Mouse (Mus musculus) limb, embryonic 15.5 days (tissue): Measurements from ENCODE around the gene Gm6096. TPM values are rescaled to one million over a fixed set of nuclear protein-coding genes. Genes with fewer than 3 reads are reported as not detected.

ENCODE experiments used
- ATAC-seq: fragments of 200-750 bp; cut with Nextera tagmentation; 2 replicates; pipeline ENCODE4 v1.8.0; 2017; ENCODE audit warnings: low read depth, moderate TSS enrichment; ENCODE audit not compliant: insufficient number of reproducible peaks, low FRiP score, low TSS enrichment
- H3K27ac ChIP-seq: fragments of 300-500 bp; sonication (generic); 2 replicates; pipeline ENCODE4 v1.5.1; 2015; ENCODE audit warnings: moderate library complexity, mild to moderate bottlenecking, inconsistent platforms
- H3K27me3 ChIP-seq: fragments of 300-500 bp; sonication (generic); 2 replicates; pipeline ENCODE4 v1.6.1; 2015; ENCODE audit warnings: inconsistent platforms
- H3K36me3 ChIP-seq: fragments of 300-500 bp; sonication (generic); 2 replicates; pipeline ENCODE4 v1.6.1; 2015; ENCODE audit warnings: inconsistent platforms
- H3K4me1 ChIP-seq: fragments of 300-500 bp; sonication (generic); 2 replicates; pipeline ENCODE4 v1.6.1; 2015; ENCODE audit warnings: inconsistent platforms
- H3K4me2 ChIP-seq: fragments of 300-500 bp; sonication (generic); 2 replicates; pipeline ENCODE4 v1.6.1; 2015; ENCODE audit warnings: mild to moderate bottlenecking, inconsistent platforms
- H3K4me3 ChIP-seq: fragments of 300-500 bp; sonication (generic); 2 replicates; pipeline ENCODE4 v1.5.1; 2015; ENCODE audit warnings: mild to moderate bottlenecking, inconsistent platforms
- H3K9ac ChIP-seq: fragments of 300-500 bp; sonication (generic); 2 replicates; pipeline ENCODE4 v1.6.1; 2015; ENCODE audit warnings: inconsistent platforms
- H3K9me3 ChIP-seq: fragments of 300-500 bp; sonication (generic); 2 replicates; pipeline ENCODE4 v1.6.1; 2016; ENCODE audit warnings: inconsistent platforms
- WGBS: fragments of 180-500 bp; shearing (Covaris S2); methylation state at CpG from one replicate; pipeline ENCODE4 v1.1.7; 2015; 5-methylcytosine and 5-hydroxymethylcytosine counted together
- polyA plus RNA-seq: library from polyadenylated mRNA; unstranded; fragments of >200 nt; fragmentation: Nextera tagmentation; extraction: Ambion mirVana; gene quantifications from 2 replicates; pipeline ENCODE4 v1.2.1, GENCODE M21; 2015

Gene Gm6096
- polyA plus RNA-seq, 1 experiment from 2014 or later: not detected

- Histone ChIP-seq H3K4me3 (no peak overlapping the region), H3K4me1 (peaks cover 34% of the 10 kb centered on the region), H3K36me3 (peaks cover 71% of the 10 kb centered on the region), H3K27ac (no peak overlapping the region), H3K4me2 (no peak overlapping the region), H3K9me3 (no peaks in the 10 kb centered on the region), H3K9ac (no peak overlapping the region), H3K27me3 (no peaks in the 10 kb centered on the region)
- ATAC-seq: no peak
- WGBS: 74% methylated on average over 8 of the region's 8 CpGs
Measured at GRCm38 (mm10) chr7:34226086-34226485, 24.8 kb upstream of the Gm6096 start.

- Histone ChIP-seq H3K4me2 (no peak overlapping the region), H3K4me1 (peaks cover 34% of the 10 kb centered on the region), H3K9me3 (no peaks in the 10 kb centered on the region), H3K4me3 (no peak overlapping the region), H3K9ac (no peak overlapping the region), H3K36me3 (peaks cover 64% of the 10 kb centered on the region), H3K27me3 (no peaks in the 10 kb centered on the region), H3K27ac (no peak overlapping the region)
- WGBS: 90% methylated on average over 12 of the region's 12 CpGs
- ATAC-seq: no peak
Measured at GRCm38 (mm10) chr7:34226846-34227245, 24.0 kb upstream of the Gm6096 start.

GRCm38 (mm10) chr7:34228641-34229040, 22.2 kb upstream of the Gm6096 start:
- no peak overlapping the region for H3K9ac ChIP-seq
- WGBS: 53% methylated on average over 9 of the region's 9 CpGs
- peaks cover 39% of the 10 kb centered on the region for H3K4me1 ChIP-seq
- H3K9me3 ChIP-seq: no peaks in the 10 kb centered on the region
- H3K4me3 ChIP-seq: peak overlapping the region; percentile 80
- H3K27ac ChIP-seq: no peak overlapping the region
- peak overlapping the region; percentile 78 for H3K4me2 ChIP-seq
- no peak for ATAC-seq
- H3K36me3 ChIP-seq: peaks cover 46% of the 10 kb centered on the region
- H3K27me3 ChIP-seq: no peaks in the 10 kb centered on the region

GRCm38 (mm10) chr7:34229153-34229552, 21.7 kb upstream of the Gm6096 start:
- Histone ChIP-seq H3K27ac (peak overlapping the region; percentile 90), H3K36me3 (peaks cover 41% of the 10 kb centered on the region), H3K9ac (peak overlapping the region; percentile 87), H3K4me2 (peak overlapping the region; percentile 78), H3K27me3 (no peaks in the 10 kb centered on the region), H3K4me3 (peak overlapping the region; percentile 80), H3K9me3 (no peaks in the 10 kb centered on the region), H3K4me1 (peaks cover 42% of the 10 kb centered on the region)
- WGBS: 16% methylated on average over 5 of the region's 5 CpGs
- ATAC-seq: no peak

- Histone ChIP-seq H3K9ac (peak overlapping the region; percentile 87), H3K4me3 (peak overlapping the region; percentile 80), H3K27ac (peak overlapping the region; percentile 90), H3K4me2 (peak overlapping the region; percentile 78), H3K36me3 (peaks cover 37% of the 10 kb centered on the region), H3K9me3 (no peaks in the 10 kb centered on the region), H3K27me3 (no peaks in the 10 kb centered on the region), H3K4me1 (peaks cover 42% of the 10 kb centered on the region)
- WGBS: 0% methylated on average over 19 of the region's 19 CpGs
- ATAC-seq: no peak
Measured at GRCm38 (mm10) chr7:34229691-34230111, 21.1 kb upstream of the Gm6096 start.

GRCm38 (mm10) chr7:34230116-34230515, 20.7 kb upstream of the Gm6096 start, which contains the start of gene Gpi1:
Gene Gpi1, minus strand, starts transcription at chr7:34230336.
- peak; percentile 59 for ATAC-seq
- peak within 1 kb of the TSS; percentile 87 for H3K9ac ChIP-seq
- H3K4me1 ChIP-seq: peaks cover 45% of the 10 kb centered on the region
- H3K27me3 ChIP-seq: no peaks in the 10 kb centered on the region
- H3K4me2 ChIP-seq: peak within 1 kb of the TSS; percentile 78
- no peaks in the 10 kb centered on the region for H3K9me3 ChIP-seq
- peak within 1 kb of the TSS; percentile 80 for H3K4me3 ChIP-seq
- 0% methylated on average over 38 of the region's 39 CpGs for WGBS
- H3K27ac ChIP-seq: peak within 1 kb of the TSS; percentile 90
- peaks cover 33% of the 10 kb centered on the region for H3K36me3 ChIP-seq

GRCm38 (mm10) chr7:34232785-34233725, 17.8 kb upstream of the Gm6096 start:
- Histone ChIP-seq H3K27me3 (no peaks in the 10 kb centered on the region), H3K36me3 (peaks cover 21% of the 10 kb centered on the region), H3K4me3 (peak overlapping the region; percentile 51), H3K4me2 (peak overlapping the region; percentile 67), H3K27ac (peak overlapping the region; percentile 93), H3K9ac (0 out of 2 replicates have a peak overlapping the region, but pooled peaks have one; percentile 18), H3K9me3 (no peaks in the 10 kb centered on the region), H3K4me1 (peaks cover 31% of the 10 kb centered on the region)
- no peak for ATAC-seq
- WGBS: 41% methylated on average over 7 of the region's 7 CpGs

- Histone ChIP-seq H3K4me3 (peak overlapping the region; percentile 51), H3K4me2 (peak overlapping the region; percentile 67), H3K27ac (peak overlapping the region; percentile 93), H3K9ac (peak overlapping the region; percentile 40), H3K4me1 (peaks cover 21% of the 10 kb centered on the region), H3K36me3 (peaks cover 28% of the 10 kb centered on the region), H3K9me3 (no peaks in the 10 kb centered on the region), H3K27me3 (no peaks in the 10 kb centered on the region)
- peak; percentile 95 for ATAC-seq
- WGBS: under 1% methylated on average over 44 of the region's 46 CpGs
Measured at GRCm38 (mm10) chr7:34233909-34234609, 16.8 kb upstream of the Gm6096 start.

- 1% methylated on average over 17 of the region's 17 CpGs for WGBS
- ATAC-seq: no peak
- peak overlapping the region; percentile 51 for H3K4me3 ChIP-seq
- H3K4me2 ChIP-seq: peak overlapping the region; percentile 67
- peak overlapping the region; percentile 93 for H3K27ac ChIP-seq
- H3K9ac ChIP-seq: peak overlapping the region; percentile 40; the same call in 1 of the 2 replicates
- H3K9me3 ChIP-seq: no peaks in the 10 kb centered on the region
- H3K36me3 ChIP-seq: peaks cover 36% of the 10 kb centered on the region
- H3K27me3 ChIP-seq: no peaks in the 10 kb centered on the region
- peaks cover 18% of the 10 kb centered on the region for H3K4me1 ChIP-seq
Measured at GRCm38 (mm10) chr7:34234610-34235561, 16.0 kb upstream of the Gm6096 start.

GRCm38 (mm10) chr7:34235602-34236001, 15.2 kb upstream of the Gm6096 start:
- Histone ChIP-seq H3K4me2 (no peak overlapping the region), H3K4me1 (peaks cover 13% of the 10 kb centered on the region), H3K4me3 (no peak overlapping the region), H3K27ac (no peak overlapping the region), H3K9me3 (no peaks in the 10 kb centered on the region), H3K36me3 (peaks cover 42% of the 10 kb centered on the region), H3K9ac (no peak overlapping the region), H3K27me3 (no peaks in the 10 kb centered on the region)
- WGBS: 85% methylated on average over 5 of the region's 5 CpGs
- ATAC-seq: no peak

- H3K4me2 ChIP-seq: no peak overlapping the region
- no peak overlapping the region for H3K4me3 ChIP-seq
- H3K9ac ChIP-seq: no peak overlapping the region
- H3K9me3 ChIP-seq: no peaks in the 10 kb centered on the region
- 90% methylated on average over 5 of the region's 5 CpGs for WGBS
- H3K27me3 ChIP-seq: no peaks in the 10 kb centered on the region
- H3K36me3 ChIP-seq: peaks cover 63% of the 10 kb centered on the region
- H3K4me1 ChIP-seq: peaks cover 11% of the 10 kb centered on the region
- ATAC-seq: no peak
- H3K27ac ChIP-seq: no peak overlapping the region
Measured at GRCm38 (mm10) chr7:34238086-34238485, 12.8 kb upstream of the Gm6096 start.
